Mouse (Mus musculus): ENCODE measurements at regions not wholly inside any gene's neighbourhood (a gene's known extent, or its start where the extent isn't known, plus 50 kb on each side); places are given as distances from the start of the nearest gene placed in this dataset.

DNA sequence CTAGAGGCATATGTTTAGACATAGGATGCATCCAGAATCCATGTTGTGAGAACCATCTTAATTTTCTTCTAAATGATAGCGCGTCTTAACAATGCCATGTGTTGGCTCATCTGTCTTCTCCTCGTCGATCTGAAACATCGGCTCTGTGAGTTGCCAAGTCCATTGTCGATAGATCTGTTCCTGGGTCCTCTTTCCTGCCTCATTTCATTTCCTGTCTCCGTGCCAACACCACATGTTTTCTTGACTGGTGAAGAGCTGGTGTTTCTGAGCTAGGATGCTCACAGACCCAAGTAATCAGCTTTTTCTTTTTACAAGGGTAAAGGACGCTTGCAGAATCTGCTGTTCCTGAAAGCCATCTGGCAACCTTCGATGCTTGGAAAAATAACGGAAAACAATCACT is 79.5 kb upstream of the 2410004P03Rik start:
- Histone ChIP-seq H3K27me3 (ENCODE audit: control insufficient read depth, insufficient read depth, low read length) (no peaks in the 10 kb centered on the region), H3K9me3 (ENCODE audit: control insufficient read depth, low read length) (no peaks in the 10 kb centered on the region), H3K9ac (ENCODE audit: low read depth, low read length) (no peak overlapping the region), H3K4me3 (ENCODE audit: low read depth, low read length) (no peak overlapping the region), H3K4me1 (replicated peaks; ENCODE audit: control insufficient read depth, insufficient read depth, low read length) (no peaks in the 10 kb centered on the region), H3K36me3 (ENCODE audit: control insufficient read depth, insufficient read depth, low read length) (no peaks in the 10 kb centered on the region), H3K4me2 (replicated peaks; ENCODE audit: low read depth, low read length) (no peak overlapping the region), H3K27ac (ENCODE audit: low read depth, low read length) (no peak overlapping the region)
- DNase-seq (ENCODE audit: low spot score) (no peak), ATAC-seq (ENCODE audit: low FRiP score) (no peak)
- 73% methylated on average over 10 of the region's 10 CpGs for WGBS

DNA sequence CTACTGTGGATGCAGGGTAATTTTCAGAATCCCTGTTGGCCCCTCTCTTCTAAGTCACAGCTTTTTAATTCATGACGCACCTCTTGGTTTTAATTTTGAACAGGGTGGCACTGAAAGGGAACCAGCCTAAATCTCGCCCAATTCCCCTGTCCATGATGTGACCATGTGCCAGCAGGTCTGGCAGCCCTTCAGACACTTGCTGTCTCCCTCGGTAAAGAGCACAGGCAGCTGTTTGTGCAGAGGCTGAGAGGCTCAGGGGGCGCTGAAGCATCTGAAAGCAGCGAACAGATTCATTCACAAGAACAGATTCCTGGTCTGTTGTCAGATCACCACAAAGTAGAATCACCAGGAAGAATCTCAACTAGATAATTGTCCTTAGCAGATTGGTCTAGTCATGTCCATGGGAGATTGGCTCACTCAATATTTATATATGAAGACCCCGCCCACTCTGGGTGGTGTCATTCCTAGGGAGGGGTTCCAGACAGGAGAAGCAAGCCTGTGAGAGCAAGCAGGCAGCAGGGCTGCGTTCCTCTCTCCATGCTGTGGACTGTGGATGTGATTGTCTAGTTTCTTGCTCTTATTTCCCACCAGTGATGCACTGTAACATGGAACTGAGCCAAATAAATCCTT is 78.3 kb upstream of the 2410004P03Rik start:
- H3K4me1 ChIP-seq (replicated peaks; ENCODE audit: control insufficient read depth, insufficient read depth, low read length), result no peaks in the 10 kb centered on the region
- no peaks in the 10 kb centered on the region for H3K9me3 ChIP-seq (ENCODE audit: control insufficient read depth, low read length)
- no peak overlapping the region for H3K4me2 ChIP-seq (replicated peaks; ENCODE audit: low read depth, low read length)
- WGBS, result 56% methylated on average over 7 of the region's 7 CpGs
- H3K27ac ChIP-seq (ENCODE audit: low read depth, low read length), result no peak overlapping the region
- no peak overlapping the region for H3K4me3 ChIP-seq (ENCODE audit: low read depth, low read length)
- H3K9ac ChIP-seq (ENCODE audit: low read depth, low read length), result no peak overlapping the region
- ATAC-seq (ENCODE audit: low FRiP score) (no peak), DNase-seq (ENCODE audit: low spot score) (peak; percentile 38)
- no peaks in the 10 kb centered on the region for H3K27me3 ChIP-seq (ENCODE audit: control insufficient read depth, insufficient read depth, low read length)
- no peaks in the 10 kb centered on the region for H3K36me3 ChIP-seq (ENCODE audit: control insufficient read depth, insufficient read depth, low read length)

- H3K9ac ChIP-seq (ENCODE audit: low read depth, low read length), result no peak overlapping the region
- no peak overlapping the region for H3K4me2 ChIP-seq (replicated peaks; ENCODE audit: low read depth, low read length)
- no peak for ATAC-seq (ENCODE audit: low FRiP score)
- DNase-seq (ENCODE audit: low spot score), result no peak
- no peaks in the 10 kb centered on the region for H3K27me3 ChIP-seq (ENCODE audit: control insufficient read depth, insufficient read depth, low read length)
- no peaks in the 10 kb centered on the region for H3K36me3 ChIP-seq (ENCODE audit: control insufficient read depth, insufficient read depth, low read length)
- H3K4me3 ChIP-seq (ENCODE audit: low read depth, low read length), result no peak overlapping the region
- WGBS, result 23% methylated on average over 3 of the region's 3 CpGs
- H3K9me3 ChIP-seq (ENCODE audit: control insufficient read depth, low read length), result no peaks in the 10 kb centered on the region
- H3K4me1 ChIP-seq (replicated peaks; ENCODE audit: control insufficient read depth, insufficient read depth, low read length), result no peaks in the 10 kb centered on the region
- H3K27ac ChIP-seq (ENCODE audit: low read depth, low read length), result no peak overlapping the region
Measured at GRCm38 (mm10) chr12:17087388-17087787, 75.9 kb upstream of the 2410004P03Rik start.

GRCm38 (mm10) chr12:17085209-17085574 is 73.7 kb upstream of the 2410004P03Rik start:
- H3K9ac ChIP-seq (ENCODE audit: low read depth, low read length), result no peak overlapping the region
- DNase-seq (ENCODE audit: low spot score) (no peak), ATAC-seq (ENCODE audit: low FRiP score) (no peak)
- WGBS, result 81% methylated on average over 5 of the region's 5 CpGs
- H3K27ac ChIP-seq (ENCODE audit: low read depth, low read length), result no peak overlapping the region
- no peaks in the 10 kb centered on the region for H3K4me1 ChIP-seq (replicated peaks; ENCODE audit: control insufficient read depth, insufficient read depth, low read length)
- H3K27me3 ChIP-seq (ENCODE audit: control insufficient read depth, insufficient read depth, low read length), result no peaks in the 10 kb centered on the region
- no peak overlapping the region for H3K4me2 ChIP-seq (replicated peaks; ENCODE audit: low read depth, low read length)
- no peak overlapping the region for H3K4me3 ChIP-seq (ENCODE audit: low read depth, low read length)
- H3K9me3 ChIP-seq (ENCODE audit: control insufficient read depth, low read length), result no peaks in the 10 kb centered on the region
- H3K36me3 ChIP-seq (ENCODE audit: control insufficient read depth, insufficient read depth, low read length), result no peaks in the 10 kb centered on the region

DNA sequence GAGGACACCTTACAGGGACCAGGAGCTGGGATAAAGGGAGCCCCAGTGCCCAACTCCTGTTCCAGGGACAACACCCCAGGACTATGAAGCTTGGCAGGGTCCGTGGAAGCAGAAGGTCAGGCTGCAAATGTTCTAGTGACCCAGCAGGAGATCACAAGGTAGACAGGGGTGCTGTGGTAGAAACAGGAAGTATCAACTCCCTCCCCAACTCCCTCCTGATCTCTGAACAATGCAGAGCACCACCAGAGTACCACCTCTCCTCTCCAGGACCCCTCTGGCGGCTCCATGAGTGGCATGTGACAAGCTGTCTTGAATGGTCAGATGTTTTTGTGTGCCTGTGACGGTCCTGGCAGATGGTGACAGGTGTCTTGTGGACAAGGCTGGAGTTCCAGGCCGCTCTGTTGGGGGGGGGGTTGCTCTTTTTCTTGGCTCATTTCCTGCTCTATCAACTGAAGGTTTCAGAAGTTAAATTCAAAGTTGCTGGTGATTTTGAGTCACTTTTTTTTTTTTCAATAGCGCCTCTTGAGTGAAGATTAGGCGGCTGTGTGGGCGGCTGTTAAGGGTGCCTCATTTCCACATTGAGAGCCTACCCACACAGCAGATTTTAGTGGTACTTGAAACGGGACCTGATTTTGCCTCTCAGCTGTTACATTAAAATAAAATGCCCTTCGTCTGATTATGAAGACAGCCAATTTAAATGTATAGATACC is 73.1 kb upstream of the 2410004P03Rik start:
- Histone ChIP-seq H3K9me3 (ENCODE audit: control insufficient read depth, low read length) (no peaks in the 10 kb centered on the region), H3K4me3 (ENCODE audit: low read depth, low read length) (no peak overlapping the region), H3K27me3 (ENCODE audit: control insufficient read depth, insufficient read depth, low read length) (no peaks in the 10 kb centered on the region), H3K36me3 (ENCODE audit: control insufficient read depth, insufficient read depth, low read length) (no peaks in the 10 kb centered on the region), H3K4me1 (replicated peaks; ENCODE audit: control insufficient read depth, insufficient read depth, low read length) (no peaks in the 10 kb centered on the region), H3K27ac (ENCODE audit: low read depth, low read length) (no peak overlapping the region), H3K9ac (ENCODE audit: low read depth, low read length) (no peak overlapping the region), H3K4me2 (replicated peaks; ENCODE audit: low read depth, low read length) (no peak overlapping the region)
- ATAC-seq (ENCODE audit: low FRiP score) (no peak), DNase-seq (ENCODE audit: low spot score) (no peak)
- WGBS, result 83% methylated on average over 9 of the region's 9 CpGs

GRCm38 (mm10) chr12:17071691-17072454 is 60.3 kb upstream of the 2410004P03Rik start:
- Histone ChIP-seq H3K27ac (ENCODE audit: low read depth, low read length) (no peak overlapping the region), H3K4me1 (replicated peaks; ENCODE audit: control insufficient read depth, insufficient read depth, low read length) (no peaks in the 10 kb centered on the region), H3K36me3 (ENCODE audit: control insufficient read depth, insufficient read depth, low read length) (no peaks in the 10 kb centered on the region), H3K27me3 (ENCODE audit: control insufficient read depth, insufficient read depth, low read length) (no peaks in the 10 kb centered on the region), H3K9ac (ENCODE audit: low read depth, low read length) (no peak overlapping the region), H3K4me2 (replicated peaks; ENCODE audit: low read depth, low read length) (no peak overlapping the region), H3K9me3 (ENCODE audit: control insufficient read depth, low read length) (no peaks in the 10 kb centered on the region), H3K4me3 (ENCODE audit: low read depth, low read length) (no peak overlapping the region)
- ATAC-seq (ENCODE audit: low FRiP score) (no peak), DNase-seq (ENCODE audit: low spot score) (no peak)
- 89% methylated on average over 15 of the region's 15 CpGs for WGBS

- DNase-seq (ENCODE audit: low spot score), result no peak
- 66% methylated on average over 9 of the region's 9 CpGs for WGBS
- Histone ChIP-seq H3K9ac (ENCODE audit: low read depth, low read length) (no peak overlapping the region), H3K9me3 (ENCODE audit: control insufficient read depth, low read length) (no peaks in the 10 kb centered on the region), H3K4me1 (replicated peaks; ENCODE audit: control insufficient read depth, insufficient read depth, low read length) (no peaks in the 10 kb centered on the region), H3K36me3 (ENCODE audit: control insufficient read depth, insufficient read depth, low read length) (no peaks in the 10 kb centered on the region), H3K27me3 (ENCODE audit: control insufficient read depth, insufficient read depth, low read length) (no peaks in the 10 kb centered on the region), H3K4me2 (replicated peaks; ENCODE audit: low read depth, low read length) (no peak overlapping the region), H3K4me3 (ENCODE audit: low read depth, low read length) (no peak overlapping the region), H3K27ac (ENCODE audit: low read depth, low read length) (no peak overlapping the region)
- no peak for ATAC-seq (ENCODE audit: low FRiP score)
Measured at GRCm38 (mm10) chr12:17069808-17070207, 58.3 kb upstream of the 2410004P03Rik start.

GRCm38 (mm10) chr12:17069161-17069560 is 57.6 kb upstream of the 2410004P03Rik start:
- DNase-seq (ENCODE audit: low spot score), result no peak
- Histone ChIP-seq H3K4me2 (replicated peaks; ENCODE audit: low read depth, low read length) (no peak overlapping the region), H3K36me3 (ENCODE audit: control insufficient read depth, insufficient read depth, low read length) (no peaks in the 10 kb centered on the region), H3K4me1 (replicated peaks; ENCODE audit: control insufficient read depth, insufficient read depth, low read length) (no peaks in the 10 kb centered on the region), H3K4me3 (ENCODE audit: low read depth, low read length) (no peak overlapping the region), H3K9ac (ENCODE audit: low read depth, low read length) (no peak overlapping the region), H3K27ac (ENCODE audit: low read depth, low read length) (no peak overlapping the region), H3K27me3 (ENCODE audit: control insufficient read depth, insufficient read depth, low read length) (no peaks in the 10 kb centered on the region), H3K9me3 (ENCODE audit: control insufficient read depth, low read length) (no peaks in the 10 kb centered on the region)
- ATAC-seq (ENCODE audit: low FRiP score), result no peak
- WGBS, result 79% methylated on average over 5 of the region's 5 CpGs

DNA sequence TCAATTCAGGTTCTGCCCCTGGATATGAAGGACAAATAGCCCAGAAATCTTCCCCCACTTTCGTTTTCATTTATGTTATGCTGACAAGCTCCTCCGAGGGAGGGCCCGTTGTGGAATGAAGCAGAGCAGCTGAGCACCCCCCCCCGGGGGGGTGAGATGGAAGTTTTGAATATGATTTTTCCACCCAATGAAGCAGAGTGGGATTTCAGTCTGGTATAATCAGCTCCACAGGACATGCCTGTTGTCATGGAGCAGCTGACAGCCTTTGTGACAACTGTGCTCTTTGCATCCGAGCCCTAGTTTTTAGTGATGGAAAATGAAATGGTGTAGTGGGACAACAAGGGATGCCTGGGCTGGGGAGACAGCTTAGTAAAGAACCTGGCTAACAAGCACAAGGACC is 52.4 kb upstream of the 2410004P03Rik start:
- Histone ChIP-seq H3K9ac (ENCODE audit: low read depth, low read length) (no peak overlapping the region), H3K9me3 (ENCODE audit: control insufficient read depth, low read length) (no peaks in the 10 kb centered on the region), H3K27ac (ENCODE audit: low read depth, low read length) (no peak overlapping the region), H3K4me3 (ENCODE audit: low read depth, low read length) (no peak overlapping the region), H3K36me3 (ENCODE audit: control insufficient read depth, insufficient read depth, low read length) (no peaks in the 10 kb centered on the region), H3K4me2 (replicated peaks; ENCODE audit: low read depth, low read length) (no peak overlapping the region), H3K4me1 (replicated peaks; ENCODE audit: control insufficient read depth, insufficient read depth, low read length) (no peaks in the 10 kb centered on the region), H3K27me3 (ENCODE audit: control insufficient read depth, insufficient read depth, low read length) (no peaks in the 10 kb centered on the region)
- WGBS, result 58% methylated on average over 5 of the region's 5 CpGs
- DNase-seq (ENCODE audit: low spot score) (no peak), ATAC-seq (ENCODE audit: low FRiP score) (no peak)

Data from hindbrain, embryonic 11.5 days (tissue).